Mouse (Mus musculus) cerebellum, adult 2 months (tissue): ENCODE results near the gene Il11.

ENCODE experiments used
- CTCF ChIP-seq: fragments of 200-500 bp; IDR thresholded peaks from 2 replicates; pipeline ENCODE4 v1.5.1; 2011; ENCODE audit warnings: low read depth, mild to moderate bottlenecking, control low read depth, low read length, moderate library complexity, borderline replicate concordance; ENCODE audit not compliant: insufficient read depth
- POLR2A ChIP-seq: fragments of 200-500 bp; IDR thresholded peaks from 2 replicates; pipeline ENCODE4 v1.6.1; 2011; ENCODE audit warnings: low read length, control low read depth, borderline replicate concordance; ENCODE audit not compliant: insufficient read depth

DNA sequence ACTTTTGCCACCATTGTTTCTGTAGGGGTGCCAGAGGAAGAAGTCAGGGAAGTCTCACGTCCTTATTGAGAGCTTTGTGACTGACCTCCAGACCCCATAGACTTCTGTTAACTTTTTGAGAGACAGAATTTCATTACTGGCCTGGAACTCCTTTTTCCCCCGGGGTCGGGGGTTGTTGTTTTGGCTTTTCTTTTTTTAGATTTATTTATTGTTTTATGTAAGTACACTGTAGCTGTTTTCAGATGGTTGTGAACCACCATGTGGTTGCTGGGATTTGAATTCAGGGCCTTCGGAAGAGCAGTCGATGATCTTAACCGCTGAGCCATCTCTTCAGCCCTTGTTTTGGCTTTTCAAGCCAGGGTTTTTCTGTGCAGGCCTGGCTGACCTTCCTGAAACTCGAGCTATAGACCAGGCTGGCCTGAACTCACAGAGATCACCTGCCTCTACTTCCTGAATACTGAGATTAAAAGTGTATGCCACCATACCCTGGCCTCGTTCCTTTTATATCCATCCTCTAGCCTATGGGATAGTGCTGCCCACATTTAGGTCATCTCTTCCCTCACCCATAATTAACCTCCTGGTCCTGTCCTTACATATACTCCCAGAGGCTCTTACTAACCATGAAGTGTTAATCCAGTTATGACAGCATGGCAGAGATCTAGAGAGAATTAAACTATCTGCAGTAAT lies 30.6 kb upstream of the Il11 start:
- TF ChIP-seq CTCF (no peak), POLR2A (no peak)
